Mouse (Mus musculus) liver, embryonic 13.5 days (tissue): ENCODE data around the gene Eomes. TPM values are rescaled to one million over a fixed set of nuclear protein-coding genes. Genes with fewer than 3 reads are reported as not detected.

Source experiments
- ATAC-seq: fragments of 200-750 bp; cut with Nextera tagmentation; 2 replicates; pipeline ENCODE4 v1.8.0; 2017; ENCODE audit warnings: low read depth, mild to moderate bottlenecking, moderate number of reproducible peaks, moderate library complexity
- DNase-seq: peaks from one replicate; pipeline ENCODE4 v3.0.0; 2022
- H3K27ac ChIP-seq: fragments of 300-500 bp; sonication (generic); 2 replicates; pipeline ENCODE4 v1.5.1; 2015; ENCODE audit warnings: moderate library complexity, mild to moderate bottlenecking, inconsistent platforms
- H3K27me3 ChIP-seq: fragments of 300-500 bp; sonication (generic); 2 replicates; pipeline ENCODE4 v1.6.1; 2015; ENCODE audit warnings: mild to moderate bottlenecking, inconsistent platforms
- H3K36me3 ChIP-seq: fragments of 300-500 bp; sonication (generic); 2 replicates; pipeline ENCODE4 v1.6.1; 2015; ENCODE audit warnings: mild to moderate bottlenecking, inconsistent platforms
- H3K4me1 ChIP-seq: fragments of 300-500 bp; sonication (generic); replicated peaks from 2 replicates; pipeline ENCODE4 v1.6.1; 2015; ENCODE audit warnings: inconsistent platforms
- H3K4me2 ChIP-seq: fragments of 300-500 bp; sonication (generic); 2 replicates; pipeline ENCODE4 v1.6.1; 2015; ENCODE audit warnings: inconsistent platforms, mild to moderate bottlenecking, moderate library complexity
- H3K4me3 ChIP-seq: fragments of 300-500 bp; sonication (generic); replicated peaks from 2 replicates; pipeline ENCODE4 v1.5.1; 2015; ENCODE audit warnings: mild to moderate bottlenecking, inconsistent platforms
- H3K9ac ChIP-seq: fragments of 300-500 bp; sonication (generic); 2 replicates; pipeline ENCODE4 v1.6.1; 2015; ENCODE audit warnings: mild to moderate bottlenecking, inconsistent platforms
- H3K9me3 ChIP-seq: fragments of 300-500 bp; sonication (generic); replicated peaks from 2 replicates; pipeline ENCODE4 v1.6.1; 2016; ENCODE audit warnings: inconsistent platforms
- WGBS: fragments of 180-500 bp; shearing (Covaris S2); methylation state at CpG from one replicate; pipeline ENCODE4 v1.1.7; 2015; ENCODE audit not compliant: insufficient replicate concordance; 5-methylcytosine and 5-hydroxymethylcytosine counted together
- polyA plus RNA-seq: library from polyadenylated mRNA; unstranded; fragments of >200 nt; fragmentation: Nextera tagmentation; extraction: Ambion mirVana; gene quantifications from 2 replicates; pipeline ENCODE4 v1.2.1, GENCODE M21; 2015

The Eomes gene
- polyA plus RNA-seq, 1 experiment from 2014 or later: not detected

- WGBS: under 1% methylated on average over 33 of the region's 33 CpGs
- Histone ChIP-seq H3K4me2 (peak overlapping the region; percentile 39; the same call in 1 of the 2 replicates), H3K9me3 (no peaks in the 10 kb centered on the region), H3K4me3 (no peak overlapping the region), H3K4me1 (peaks cover 13% of the 10 kb centered on the region), H3K36me3 (no peaks in the 10 kb centered on the region), H3K27ac (no peak overlapping the region), H3K27me3 (peaks cover 83% of the 10 kb centered on the region), H3K9ac (no peak overlapping the region)
- ATAC-seq: no peak
- DNase-seq: no peak
Observed at GRCm38 (mm10) chr9:118476766-118477271, 1.2 kb upstream of the Eomes start.

- Histone ChIP-seq H3K9ac (no peak overlapping the region), H3K27ac (no peak overlapping the region), H3K4me1 (peaks cover 13% of the 10 kb centered on the region), H3K27me3 (peaks cover 88% of the 10 kb centered on the region), H3K4me2 (peak overlapping the region; percentile 39), H3K9me3 (no peaks in the 10 kb centered on the region), H3K36me3 (no peaks in the 10 kb centered on the region), H3K4me3 (peak overlapping the region; percentile 23)
- ATAC-seq (no peak), DNase-seq (no peak)
- under 1% methylated on average over 31 of the region's 31 CpGs for WGBS
Observed at GRCm38 (mm10) chr9:118477281-118477931, 606 bp upstream of the Eomes start.

GRCm38 (mm10) chr9:118478458-118478838 is 436 bp downstream of the Eomes start:
- no peak overlapping the region for H3K27ac ChIP-seq
- peak overlapping the region; percentile 44 for H3K4me3 ChIP-seq
- peaks cover 13% of the 10 kb centered on the region for H3K4me1 ChIP-seq
- H3K9me3 ChIP-seq: no peaks in the 10 kb centered on the region
- peaks cover 91% of the 10 kb centered on the region for H3K27me3 ChIP-seq
- no peak for DNase-seq
- 0% methylated on average over 25 of the region's 29 CpGs for WGBS
- H3K9ac ChIP-seq: no peak overlapping the region
- ATAC-seq: no peak
- H3K36me3 ChIP-seq: no peaks in the 10 kb centered on the region
- H3K4me2 ChIP-seq: peak overlapping the region; percentile 57

- ATAC-seq: no peak
- 2% methylated on average over 71 of the region's 87 CpGs for WGBS
Observed at GRCm38 (mm10) chr9:118478839-118479507, 961 bp downstream of the Eomes start.

GRCm38 (mm10) chr9:118479508-118480291 is 1.7 kb downstream of the Eomes start:
- Histone ChIP-seq H3K9me3 (no peaks in the 10 kb centered on the region), H3K9ac (no peak overlapping the region), H3K4me2 (peak overlapping the region; percentile 57), H3K27me3 (peaks cover 98% of the 10 kb centered on the region), H3K4me1 (peaks cover 13% of the 10 kb centered on the region), H3K4me3 (peak overlapping the region; percentile 44), H3K36me3 (no peaks in the 10 kb centered on the region), H3K27ac (no peak overlapping the region)
- DNase-seq (no peak), ATAC-seq (no peak)
- WGBS: 10% methylated on average over 23 of the region's 23 CpGs

More at GRCm38 (mm10) chr9:118478839-118479507, 961 bp downstream of the Eomes start:
- no peak for DNase-seq
- Histone ChIP-seq H3K27ac (no peak overlapping the region), H3K36me3 (no peaks in the 10 kb centered on the region), H3K4me1 (peaks cover 13% of the 10 kb centered on the region), H3K9me3 (no peaks in the 10 kb centered on the region), H3K4me2 (peak overlapping the region; percentile 57), H3K27me3 (peaks cover 96% of the 10 kb centered on the region), H3K4me3 (peak overlapping the region; percentile 44), H3K9ac (no peak overlapping the region)

GRCm38 (mm10) chr9:118480292-118480690 is 2.3 kb downstream of the Eomes start:
- H3K27me3 ChIP-seq: peaks cover 98% of the 10 kb centered on the region
- 9% methylated on average over 14 of the region's 14 CpGs for WGBS
- no peak overlapping the region for H3K4me2 ChIP-seq
- no peak overlapping the region for H3K9ac ChIP-seq
- peaks cover 13% of the 10 kb centered on the region for H3K4me1 ChIP-seq
- no peak overlapping the region for H3K4me3 ChIP-seq
- DNase-seq (no peak), ATAC-seq (no peak)
- H3K9me3 ChIP-seq: no peaks in the 10 kb centered on the region
- no peak overlapping the region for H3K27ac ChIP-seq
- no peaks in the 10 kb centered on the region for H3K36me3 ChIP-seq

GRCm38 (mm10) chr9:118482210-118482609 is 4.2 kb downstream of the Eomes start:
- Histone ChIP-seq H3K27me3 (peaks cover 98% of the 10 kb centered on the region), H3K4me2 (no peak overlapping the region), H3K4me3 (no peak overlapping the region), H3K27ac (no peak overlapping the region), H3K4me1 (peaks cover 13% of the 10 kb centered on the region), H3K36me3 (no peaks in the 10 kb centered on the region), H3K9me3 (no peaks in the 10 kb centered on the region), H3K9ac (no peak overlapping the region)
- WGBS: 55% methylated on average over 10 of the region's 10 CpGs
- ATAC-seq (no peak), DNase-seq (no peak)

GRCm38 (mm10) chr9:118486361-118487095 is 8.5 kb downstream of the Eomes start:
- H3K36me3 ChIP-seq: no peaks in the 10 kb centered on the region
- H3K9ac ChIP-seq: no peak overlapping the region
- DNase-seq (no peak), ATAC-seq (no peak)
- 0 out of 2 replicates have a peak, but pooled peaks cover 8% of the 10 kb centered on the region for H3K4me1 ChIP-seq
- WGBS: 3% methylated on average over 32 of the region's 32 CpGs
- H3K4me3 ChIP-seq: no peak overlapping the region
- H3K4me2 ChIP-seq: no peak overlapping the region
- H3K27ac ChIP-seq: no peak overlapping the region
- peaks cover 93% of the 10 kb centered on the region for H3K27me3 ChIP-seq
- no peaks in the 10 kb centered on the region for H3K9me3 ChIP-seq

- Histone ChIP-seq H3K4me1 (0 out of 2 replicates have a peak, but pooled peaks cover 8% of the 10 kb centered on the region), H3K36me3 (no peaks in the 10 kb centered on the region), H3K27me3 (peaks cover 93% of the 10 kb centered on the region), H3K4me3 (no peak overlapping the region), H3K9ac (no peak overlapping the region), H3K4me2 (no peak overlapping the region), H3K27ac (no peak overlapping the region), H3K9me3 (no peaks in the 10 kb centered on the region)
- DNase-seq (no peak), ATAC-seq (no peak)
- WGBS: 3% methylated on average over 9 of the region's 9 CpGs
Observed at GRCm38 (mm10) chr9:118487096-118487395, 9.0 kb downstream of the Eomes start.

GRCm38 (mm10) chr9:118487636-118488035 is 9.6 kb downstream of the Eomes start:
- 0 out of 2 replicates have a peak, but pooled peaks cover 8% of the 10 kb centered on the region for H3K4me1 ChIP-seq
- H3K27me3 ChIP-seq: peaks cover 94% of the 10 kb centered on the region
- no peak overlapping the region for H3K9ac ChIP-seq
- DNase-seq (no peak), ATAC-seq (no peak)
- H3K4me3 ChIP-seq: peak overlapping the region; percentile 35
- H3K4me2 ChIP-seq: peak overlapping the region; percentile 54
- no peaks in the 10 kb centered on the region for H3K36me3 ChIP-seq
- WGBS: 1% methylated on average over 22 of the region's 22 CpGs
- no peaks in the 10 kb centered on the region for H3K9me3 ChIP-seq
- no peak overlapping the region for H3K27ac ChIP-seq
